Mouse (Mus musculus): ENCODE data around the gene Map3k5.

DNA sequence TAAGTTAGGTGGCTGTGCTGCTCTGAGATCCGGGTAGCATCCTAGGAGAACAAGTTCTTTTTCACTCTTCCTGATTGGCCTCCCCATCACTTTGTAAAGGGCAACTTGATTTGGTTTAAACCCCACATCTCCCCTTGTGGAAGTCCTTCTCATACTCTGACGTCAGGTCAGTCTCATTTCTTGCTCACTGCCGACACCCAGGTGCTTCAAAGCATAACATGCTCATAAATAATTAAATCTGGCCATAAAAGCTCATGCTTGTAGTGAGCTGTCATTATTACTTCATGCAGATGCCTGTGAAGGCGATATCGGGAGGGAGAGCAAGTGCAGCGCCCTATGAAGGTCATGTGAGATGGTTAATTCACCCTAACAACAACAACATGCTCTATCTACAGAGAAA is 87.0 kb downstream of the Map3k5 start:
- TF ChIP-seq CTCF (IDR thresholded peaks at IDR 0.05; ENCODE audit: extremely low read depth, insufficient read depth, insufficient read length, insufficient replicate concordance): no peak
- no peak for TF ChIP-seq POLR2A (IDR thresholded peaks at IDR 0.05; ENCODE audit: low read depth, low read length)

Data from spleen, adult 2 months (tissue).